Mouse (Mus musculus): Measurements from ENCODE around the gene Coro2b. TPM values are rescaled to one million over a fixed set of nuclear protein-coding genes. Genes with fewer than 3 reads are reported as not detected.

The Coro2b gene
- 6.1 TPM in 2 replicates for polyA plus RNA-seq (2012; ENCODE audit: insufficient read depth, insufficient read length, missing spikeins)

- peak within 1 kb of the TSS; percentile 84 for H3K4me3 ChIP-seq (ENCODE audit: insufficient read depth, low read depth, low read length)
- H3K27ac ChIP-seq (replicated peaks; ENCODE audit: low read depth, low read length) = peak within 1 kb of the TSS; percentile 86
- peaks cover 18% of the 10 kb centered on the region for H3K4me1 ChIP-seq (ENCODE audit: control insufficient read depth, insufficient read depth, insufficient read length, low read length)
Measured at GRCm38 (mm10) chr9:62536655-62537631, at the start of gene Coro2b. Coro2b (minus strand) TSS chr9:62537044.

- no peaks in the 10 kb centered on the region for H3K4me1 ChIP-seq (ENCODE audit: control insufficient read depth, insufficient read depth, insufficient read length, low read length)
- no peak overlapping the region for H3K27ac ChIP-seq (replicated peaks; ENCODE audit: low read depth, low read length)
- H3K4me3 ChIP-seq (ENCODE audit: insufficient read depth, low read depth, low read length) = no peak overlapping the region
Measured at GRCm38 (mm10) chr9:62577558-62577957, 40.7 kb upstream of the Coro2b start.

GRCm38 (mm10) chr9:62569121-62569520, 32.3 kb upstream of the Coro2b start:
- no peaks in the 10 kb centered on the region for H3K4me1 ChIP-seq (ENCODE audit: control insufficient read depth, insufficient read depth, insufficient read length, low read length)
- H3K27ac ChIP-seq (replicated peaks; ENCODE audit: low read depth, low read length) = no peak overlapping the region
- no peak overlapping the region for H3K4me3 ChIP-seq (ENCODE audit: insufficient read depth, low read depth, low read length)

DNA sequence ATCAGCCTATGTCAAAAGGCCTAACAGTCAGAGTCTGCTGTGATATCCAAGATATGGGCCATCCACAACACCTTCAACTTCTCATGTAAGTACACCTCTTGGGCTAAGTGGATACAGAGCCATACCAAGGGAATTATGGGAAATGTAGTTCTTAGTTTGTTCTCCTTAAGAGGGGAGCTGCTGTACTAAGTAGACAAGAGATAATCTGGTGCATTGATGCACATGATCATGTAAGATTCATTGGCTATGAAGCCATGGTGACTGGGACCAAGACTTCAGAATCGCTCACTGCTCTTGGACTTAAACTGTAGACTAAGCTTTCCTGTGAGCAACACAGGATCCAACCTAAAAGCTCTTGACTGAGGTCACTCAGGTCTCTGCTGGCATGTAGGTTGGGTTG, 31.0 kb upstream of the Coro2b start:
- Histone ChIP-seq H3K4me3 (ENCODE audit: insufficient read depth, low read depth, low read length) (no peak overlapping the region), H3K4me1 (ENCODE audit: control insufficient read depth, insufficient read depth, insufficient read length, low read length) (no peaks in the 10 kb centered on the region)

GRCm38 (mm10) chr9:62562236-62562635, 25.4 kb upstream of the Coro2b start:
- H3K4me3 ChIP-seq (ENCODE audit: insufficient read depth, low read depth, low read length) = no peak overlapping the region
- no peak overlapping the region for H3K27ac ChIP-seq (replicated peaks; ENCODE audit: low read depth, low read length)
- H3K4me1 ChIP-seq (ENCODE audit: control insufficient read depth, insufficient read depth, insufficient read length, low read length) = no peaks in the 10 kb centered on the region

More for the DNA sequence above, 31.0 kb upstream of the Coro2b start:
- no peak overlapping the region for H3K27ac ChIP-seq (replicated peaks; ENCODE audit: low read depth, low read length)

- H3K4me3 ChIP-seq (ENCODE audit: insufficient read depth, low read depth, low read length) = no peak overlapping the region
- H3K27ac ChIP-seq (replicated peaks; ENCODE audit: low read depth, low read length) = no peak overlapping the region
- H3K4me1 ChIP-seq (ENCODE audit: control insufficient read depth, insufficient read depth, insufficient read length, low read length) = no peaks in the 10 kb centered on the region
Measured at GRCm38 (mm10) chr9:62560432-62560831, 23.6 kb upstream of the Coro2b start.

- no peaks in the 10 kb centered on the region for H3K4me1 ChIP-seq (ENCODE audit: control insufficient read depth, insufficient read depth, insufficient read length, low read length)
- H3K27ac ChIP-seq (replicated peaks; ENCODE audit: low read depth, low read length) = no peak overlapping the region
- no peak overlapping the region for H3K4me3 ChIP-seq (ENCODE audit: insufficient read depth, low read depth, low read length)
Measured at GRCm38 (mm10) chr9:62560006-62560405, 23.2 kb upstream of the Coro2b start.

DNA sequence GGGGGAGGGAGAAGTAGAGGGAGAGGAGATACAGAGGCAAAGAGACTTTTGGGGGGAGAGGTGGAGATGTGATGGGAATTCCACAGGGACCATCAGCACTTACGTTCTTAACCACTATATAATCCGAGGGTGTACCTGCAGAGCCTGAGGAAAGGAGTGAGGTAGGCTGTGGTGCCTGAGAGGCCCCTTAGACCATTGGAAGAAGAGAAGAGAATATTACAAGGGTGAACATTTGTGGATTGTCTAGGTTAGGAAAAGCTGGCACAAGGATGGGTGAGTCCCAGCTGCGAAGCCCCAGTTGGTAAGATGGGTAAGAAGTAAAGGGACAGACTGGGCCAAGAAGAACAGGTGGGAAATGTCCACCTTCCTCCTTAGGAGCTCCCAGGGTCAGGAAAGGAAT, 22.6 kb upstream of the Coro2b start:
- no peaks in the 10 kb centered on the region for H3K4me1 ChIP-seq (ENCODE audit: control insufficient read depth, insufficient read depth, insufficient read length, low read length)
- H3K27ac ChIP-seq (replicated peaks; ENCODE audit: low read depth, low read length) = no peak overlapping the region
- H3K4me3 ChIP-seq (ENCODE audit: insufficient read depth, low read depth, low read length) = no peak overlapping the region

- Histone ChIP-seq H3K4me3 (ENCODE audit: insufficient read depth, low read depth, low read length) (no peak overlapping the region), H3K27ac (replicated peaks; ENCODE audit: low read depth, low read length) (no peak overlapping the region), H3K4me1 (ENCODE audit: control insufficient read depth, insufficient read depth, insufficient read length, low read length) (no peaks in the 10 kb centered on the region)
Measured at GRCm38 (mm10) chr9:62558058-62558457, 21.2 kb upstream of the Coro2b start.

DNA sequence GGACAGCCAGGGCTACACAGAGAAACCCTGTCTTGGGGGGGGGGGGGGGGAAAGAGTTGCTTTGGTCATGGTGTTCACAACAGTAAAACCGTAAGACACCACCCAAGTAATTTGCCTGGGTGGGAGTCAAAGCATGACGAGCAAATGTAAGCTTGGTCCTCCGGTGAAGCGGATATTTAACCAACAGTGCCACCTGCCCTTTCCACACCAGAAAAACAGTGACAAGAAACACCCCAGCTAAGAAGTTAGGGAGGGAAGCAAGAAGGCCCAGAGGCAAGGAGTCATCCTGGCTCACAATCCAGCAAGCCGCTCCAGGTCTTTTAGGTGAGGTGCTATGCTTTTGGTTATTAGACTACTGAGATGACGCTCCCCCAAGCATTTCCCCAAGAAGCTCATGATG, 19.9 kb upstream of the Coro2b start:
- no peak overlapping the region for H3K4me3 ChIP-seq (ENCODE audit: insufficient read depth, low read depth, low read length)
- no peaks in the 10 kb centered on the region for H3K4me1 ChIP-seq (ENCODE audit: control insufficient read depth, insufficient read depth, insufficient read length, low read length)

GRCm38 (mm10) chr9:62555258-62555856, 18.5 kb upstream of the Coro2b start:
- no peaks in the 10 kb centered on the region for H3K4me1 ChIP-seq (ENCODE audit: control insufficient read depth, insufficient read depth, insufficient read length, low read length)
- no peak overlapping the region for H3K4me3 ChIP-seq (ENCODE audit: insufficient read depth, low read depth, low read length)
- no peak overlapping the region for H3K27ac ChIP-seq (replicated peaks; ENCODE audit: low read depth, low read length)

More for the DNA sequence above, 19.9 kb upstream of the Coro2b start:
- no peak overlapping the region for H3K27ac ChIP-seq (replicated peaks; ENCODE audit: low read depth, low read length)

GRCm38 (mm10) chr9:62554606-62555005, 17.8 kb upstream of the Coro2b start:
- Histone ChIP-seq H3K4me1 (ENCODE audit: control insufficient read depth, insufficient read depth, insufficient read length, low read length) (no peaks in the 10 kb centered on the region), H3K4me3 (ENCODE audit: insufficient read depth, low read depth, low read length) (no peak overlapping the region), H3K27ac (replicated peaks; ENCODE audit: low read depth, low read length) (no peak overlapping the region)

DNA sequence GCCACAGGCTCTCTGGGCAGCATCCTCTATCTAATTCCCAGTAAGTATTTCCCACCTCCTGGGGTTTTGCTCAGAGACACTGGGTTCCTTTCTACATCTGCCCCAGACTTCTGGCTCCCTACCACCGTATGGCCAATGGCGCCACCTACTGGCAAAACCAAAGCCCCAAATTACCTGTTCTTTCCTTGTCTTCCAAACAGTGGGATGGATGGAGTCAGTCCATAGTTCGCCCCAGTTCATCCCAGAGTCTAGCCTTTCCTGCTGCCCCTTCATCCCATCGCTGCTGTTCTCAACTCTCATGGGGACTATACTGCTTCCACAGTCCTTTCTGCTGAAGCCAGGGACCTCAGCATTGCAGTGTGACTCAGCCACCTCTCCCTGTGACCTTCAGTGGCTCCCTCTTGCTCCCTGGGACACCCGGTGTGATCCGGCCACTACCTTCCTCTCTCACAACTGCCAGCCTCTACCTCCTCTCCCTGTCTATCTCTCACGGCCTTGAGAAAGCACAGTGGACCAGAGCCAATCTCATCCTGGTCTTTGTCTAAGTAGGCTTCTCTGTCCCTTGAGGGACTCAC, 16.6 kb upstream of the Coro2b start:
- Histone ChIP-seq H3K4me3 (ENCODE audit: insufficient read depth, low read depth, low read length) (no peak overlapping the region), H3K4me1 (ENCODE audit: control insufficient read depth, insufficient read depth, insufficient read length, low read length) (no peaks in the 10 kb centered on the region), H3K27ac (replicated peaks; ENCODE audit: low read depth, low read length) (no peak overlapping the region)

- no peak overlapping the region for H3K27ac ChIP-seq (replicated peaks; ENCODE audit: low read depth, low read length)
- H3K4me1 ChIP-seq (ENCODE audit: control insufficient read depth, insufficient read depth, insufficient read length, low read length) = no peaks in the 10 kb centered on the region
- H3K4me3 ChIP-seq (ENCODE audit: insufficient read depth, low read depth, low read length) = no peak overlapping the region
Measured at GRCm38 (mm10) chr9:62551531-62551930, 14.7 kb upstream of the Coro2b start.

DNA sequence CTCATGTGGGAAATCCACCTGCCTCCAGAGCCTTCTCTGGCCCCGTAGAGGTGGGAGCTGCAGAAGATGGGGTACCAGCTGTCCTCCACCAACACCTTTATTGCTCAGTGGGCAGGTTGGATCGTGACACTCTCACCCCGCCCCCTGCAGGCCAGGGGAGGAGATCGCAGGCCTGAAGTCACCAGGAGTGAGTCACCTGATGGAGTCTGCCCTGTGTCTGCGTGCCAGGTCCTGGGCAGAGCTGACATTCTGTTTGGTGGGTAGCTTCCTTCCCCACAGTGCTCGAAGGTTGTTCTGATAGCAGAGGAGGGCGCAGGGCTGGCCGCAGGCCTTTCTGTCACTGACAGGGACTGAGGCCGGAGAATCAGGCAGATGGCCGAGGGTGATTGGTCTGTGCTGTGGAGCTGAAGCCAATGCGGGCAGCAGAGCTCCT, 13.8 kb upstream of the Coro2b start:
- no peak overlapping the region for H3K4me3 ChIP-seq (ENCODE audit: insufficient read depth, low read depth, low read length)
- H3K27ac ChIP-seq (replicated peaks; ENCODE audit: low read depth, low read length) = no peak overlapping the region
- H3K4me1 ChIP-seq (ENCODE audit: control insufficient read depth, insufficient read depth, insufficient read length, low read length) = no peaks in the 10 kb centered on the region
